Mouse (Mus musculus): ENCODE measurements around the gene Cers6.

DNA sequence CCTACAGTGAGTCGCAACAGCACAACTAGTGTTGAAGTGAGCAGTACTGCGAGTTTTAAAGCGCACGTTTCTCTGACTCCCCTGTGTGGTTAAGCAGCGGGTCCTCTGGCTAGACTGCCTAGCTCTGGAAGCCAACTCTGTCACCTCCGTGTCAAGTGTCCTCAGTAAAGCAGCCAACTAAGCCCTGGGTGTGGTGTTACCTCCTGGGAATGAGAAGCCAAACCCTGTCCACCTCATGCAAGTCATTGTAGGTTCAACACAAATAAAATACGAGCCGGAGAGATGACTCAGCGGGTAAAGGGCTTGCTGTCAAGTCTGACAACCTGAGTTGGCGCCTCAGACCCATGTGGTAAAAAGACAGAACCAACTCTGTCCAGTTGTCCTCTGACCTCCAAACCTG is 287.9 kb downstream of the Cers6 start:
- no peak for TF ChIP-seq CTCF (conservative IDR thresholded peaks at IDR 0.05; ENCODE audit: low read length)
- TF ChIP-seq POU5F1 (IDR thresholded peaks at IDR 0.05; ENCODE audit: borderline replicate concordance, low read length) = no peak
- TF ChIP-seq NANOG (IDR thresholded peaks at IDR 0.05; ENCODE audit: borderline replicate concordance, low read length) = no peak

Data from E14TG2a.4 (cell line).